ENCODE assay signal across 7 mouse cellular contexts in the genomic region with DNA sequence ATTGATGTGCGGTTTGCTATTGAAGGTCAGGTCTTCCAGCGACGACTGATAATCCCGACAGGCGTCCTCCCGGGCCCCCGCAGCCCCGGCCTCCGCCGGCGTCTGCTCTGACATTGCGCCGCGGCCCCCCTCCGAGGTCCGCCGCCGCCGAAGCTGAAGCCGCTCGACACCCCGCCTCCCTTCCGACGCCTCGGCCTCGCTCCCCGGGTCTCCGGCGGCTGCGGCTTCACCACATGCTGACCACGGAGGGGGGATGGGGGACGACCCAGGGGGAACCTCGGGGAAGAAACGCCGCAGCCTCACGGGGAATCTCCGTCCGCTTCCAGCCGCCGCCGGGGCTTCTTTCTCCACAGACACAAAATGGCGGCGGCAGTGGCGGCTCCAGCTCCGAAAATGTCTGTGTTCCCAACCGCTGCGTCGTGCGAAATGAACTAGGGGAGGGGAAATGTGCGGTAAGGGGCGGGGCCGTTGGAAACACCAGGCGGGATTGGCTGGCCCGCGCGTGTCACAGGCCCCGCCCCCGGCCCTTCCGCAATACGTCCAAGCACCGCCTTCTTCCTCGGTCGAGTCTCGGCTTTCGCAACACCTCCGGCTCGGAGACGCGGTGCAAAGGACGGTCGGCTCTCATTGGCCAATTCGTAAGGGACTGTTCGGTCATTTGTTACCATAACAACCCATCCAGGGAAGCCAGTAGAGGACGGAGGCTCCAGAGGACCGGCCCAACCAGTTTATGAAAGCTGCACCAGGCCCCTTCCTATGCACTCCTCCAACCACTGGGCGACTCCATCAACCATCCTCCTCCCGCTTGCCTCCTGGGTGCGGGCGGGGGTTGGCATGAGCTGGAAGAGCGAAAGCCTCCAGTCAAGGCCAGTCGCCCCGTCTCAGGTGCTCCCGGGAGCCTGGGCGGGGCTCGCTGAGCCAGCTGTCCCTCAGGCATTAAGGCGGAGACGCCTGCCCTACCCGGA. TPM values are rescaled to one million over a fixed set of nuclear protein-coding genes. Genes with fewer than 3 reads are reported as not detected.
DNase-seq lines count a peak whose midpoint lies in the region; ATAC-seq lines count a peak whose summit lies in the region.

A gene (minus strand): TSS at position 428 of the 965 bp plus-strand sequence.

- H3K4me3 ChIP-seq in embryonic facial prominence, embryonic 11.5 days (ENCODE audit: low read depth, low read length): peak within 1 kb of the TSS; percentile 88
- H3K4me3 ChIP-seq in limb, embryonic 10.5 days: peak within 1 kb of the TSS; percentile 98
- H3K4me3 ChIP-seq in midbrain, embryonic 13.5 days (replicated peaks): peak within 1 kb of the TSS; percentile 87

- peak; percentile 98 for DNase-seq in adrenal gland, postnatal 14 days
- peak; percentile 98 for DNase-seq in embryonic facial prominence, embryonic 11.5 days (ENCODE audit: low spot score)
- DNase-seq in kidney, adult 11 months: peak; percentile 99
- DNase-seq in limb, embryonic 10.5 days (ENCODE audit: low spot score): peak; percentile 95
- peak; percentile 93 for DNase-seq in spleen, adult 12 weeks (ENCODE audit: low spot score)

- peak within 1 kb of the TSS; percentile 87 for H3K27ac ChIP-seq in embryonic facial prominence, embryonic 11.5 days (replicated peaks; ENCODE audit: low read depth, low read length)
- H3K27ac ChIP-seq in limb, embryonic 10.5 days: peak within 1 kb of the TSS; percentile 97
- peak within 1 kb of the TSS; percentile 98 for H3K27ac ChIP-seq in midbrain, embryonic 13.5 days

- H3K4me2 ChIP-seq in embryonic facial prominence, embryonic 11.5 days (ENCODE audit: low read depth, low read length): peak within 1 kb of the TSS; percentile 69
- peak within 1 kb of the TSS; percentile 90 for H3K4me2 ChIP-seq in midbrain, embryonic 13.5 days (replicated peaks)

- under 1% methylated on average over 88 of the region's 88 CpGs for WGBS in embryonic facial prominence, embryonic 11.5 days
- under 1% methylated on average over 88 of the region's 88 CpGs for WGBS in limb, embryonic 10.5 days
- WGBS in midbrain, embryonic 13.5 days: under 1% methylated on average over 88 of the region's 88 CpGs

- no peaks in the 10 kb centered on the region for H3K27me3 ChIP-seq in embryonic facial prominence, embryonic 11.5 days (ENCODE audit: control insufficient read depth, insufficient read depth, low read length)
- no peaks in the 10 kb centered on the region for H3K27me3 ChIP-seq in limb, embryonic 10.5 days (ENCODE audit: low read depth, poor library complexity, severe bottlenecking)
- no peaks in the 10 kb centered on the region for H3K27me3 ChIP-seq in midbrain, embryonic 13.5 days

- no peaks in the 10 kb centered on the region for H3K4me1 ChIP-seq in embryonic facial prominence, embryonic 11.5 days (ENCODE audit: control insufficient read depth, insufficient read depth, low read length)
- peaks cover 21% of the 10 kb centered on the region for H3K4me1 ChIP-seq in limb, embryonic 10.5 days
- peaks cover 28% of the 10 kb centered on the region for H3K4me1 ChIP-seq in midbrain, embryonic 13.5 days (replicated peaks)

- H3K9ac ChIP-seq in embryonic facial prominence, embryonic 11.5 days (replicated peaks; ENCODE audit: low read length): peak within 1 kb of the TSS; percentile 89
- H3K9ac ChIP-seq in midbrain, embryonic 13.5 days (replicated peaks): peak within 1 kb of the TSS; percentile 99

- H3K36me3 ChIP-seq in embryonic facial prominence, embryonic 11.5 days (replicated peaks; ENCODE audit: control insufficient read depth, insufficient read depth, low read depth, low read length): no peaks in the 10 kb centered on the region
- H3K36me3 ChIP-seq in limb, embryonic 10.5 days: peaks cover 15% of the 10 kb centered on the region
- H3K36me3 ChIP-seq in midbrain, embryonic 13.5 days: peaks cover 5% of the 10 kb centered on the region; the same call in 1 of the 2 replicates

- peak; percentile 99 for ATAC-seq in embryonic facial prominence, embryonic 11.5 days (replicated peaks; ENCODE audit: insufficient number of reproducible peaks, low FRiP score, low TSS enrichment, low read depth)
- ATAC-seq in granulocyte monocyte progenitor cell, adult 5-6 weeks (replicated peaks; ENCODE audit: poor library complexity, severe bottlenecking): peak; percentile 83
- ATAC-seq in midbrain, embryonic 13.5 days: peak; percentile 99

- H3K9me3 ChIP-seq in embryonic facial prominence, embryonic 11.5 days (replicated peaks; ENCODE audit: control insufficient read depth, low read length): no peaks in the 10 kb centered on the region
- H3K9me3 ChIP-seq in limb, embryonic 10.5 days (replicated peaks): no peaks in the 10 kb centered on the region
- H3K9me3 ChIP-seq in midbrain, embryonic 13.5 days: no peaks in the 10 kb centered on the region

RNA-seq across cellular contexts. Expression of the gene that starts here (rescaled TPM):
- total RNA-seq in adrenal gland, postnatal 14 days (2021): 48.8 and 53.3 TPM in 2 replicates
- polyA plus RNA-seq in embryonic facial prominence, embryonic 11.5 days (2014; fragmentation: Nextera tagmentation; extraction: Ambion mirVana): 24.0 and 24.1 TPM in 2 replicates
- 36.0 and 69.1 TPM in 2 replicates for total RNA-seq in granulocyte monocyte progenitor cell, adult 5-6 weeks (2014; fragmentation: Nextera tagmentation)
- 63.5 and 68.6 TPM in 2 replicates for total RNA-seq in granulocyte monocyte progenitor cell, adult 5-6 weeks (2017)
- polyA plus RNA-seq in limb, embryonic 10.5 days (2016; fragmentation: Nextera tagmentation; extraction: Ambion mirVana): 15.8 and 22.4 TPM in 2 replicates
- 24.6 and 25.3 TPM in 2 replicates for polyA plus RNA-seq in midbrain, embryonic 13.5 days (2015; fragmentation: Nextera tagmentation; extraction: Ambion mirVana)

Comparison
In these comparisons a context has a peak if more than half of its experiments do, and no peak if none do; other contexts are left out.
1. Peak in every context shown above with its lines: DNase-seq, ATAC-seq, H3K4me3 ChIP-seq and H3K27ac ChIP-seq.